Mouse (Mus musculus): ENCODE results near the gene Pigu. TPM values are rescaled to one million over a fixed set of nuclear protein-coding genes. Genes with fewer than 3 reads are reported as not detected.

The Pigu gene
- polyA plus RNA-seq, 1 experiment from 2014 or later, result 54.0 TPM

- Histone ChIP-seq H3K9ac (ENCODE audit: low read length) (no peak overlapping the region), H3K27me3 (ENCODE audit: control insufficient read depth, insufficient read depth, low read length) (no peaks in the 10 kb centered on the region), H3K4me2 (ENCODE audit: low read depth, low read length) (no peak overlapping the region), H3K4me3 (replicated peaks; ENCODE audit: low read length) (no peak overlapping the region), H3K27ac (ENCODE audit: low read length) (no peak overlapping the region), H3K9me3 (replicated peaks; ENCODE audit: control insufficient read depth, low read length) (no peaks in the 10 kb centered on the region), H3K36me3 (ENCODE audit: control insufficient read depth, insufficient read depth, low read length) (peaks cover 4% of the 10 kb centered on the region; the same call in 1 of the 2 replicates), H3K4me1 (ENCODE audit: control insufficient read depth, insufficient read depth, low read length) (no peaks in the 10 kb centered on the region)
- no peak for ATAC-seq (ENCODE audit: insufficient read depth, low FRiP score)
- WGBS, result 77% methylated on average over 2 of the region's 2 CpGs
Observed at GRCm38 (mm10) chr2:155318618-155319017, 38.6 kb downstream of the Pigu start.

- no peak overlapping the region for H3K9ac ChIP-seq (ENCODE audit: low read length)
- H3K27ac ChIP-seq (ENCODE audit: low read length), result no peak overlapping the region
- no peak overlapping the region for H3K4me3 ChIP-seq (replicated peaks; ENCODE audit: low read length)
- H3K36me3 ChIP-seq (ENCODE audit: control insufficient read depth, insufficient read depth, low read length), result peaks cover 3% of the 10 kb centered on the region; the same call in 1 of the 2 replicates
- H3K27me3 ChIP-seq (ENCODE audit: control insufficient read depth, insufficient read depth, low read length), result no peaks in the 10 kb centered on the region
- no peak overlapping the region for H3K4me2 ChIP-seq (ENCODE audit: low read depth, low read length)
- H3K4me1 ChIP-seq (ENCODE audit: control insufficient read depth, insufficient read depth, low read length), result no peaks in the 10 kb centered on the region
- ATAC-seq (ENCODE audit: insufficient read depth, low FRiP score), result no peak
- WGBS, result 45% methylated on average over 6 of the region's 6 CpGs
- no peaks in the 10 kb centered on the region for H3K9me3 ChIP-seq (replicated peaks; ENCODE audit: control insufficient read depth, low read length)
Observed at GRCm38 (mm10) chr2:155313671-155314070, 43.6 kb downstream of the Pigu start.

- Histone ChIP-seq H3K36me3 (ENCODE audit: control insufficient read depth, insufficient read depth, low read length) (0 out of 2 replicates have a peak, but pooled peaks cover 3% of the 10 kb centered on the region), H3K4me3 (replicated peaks; ENCODE audit: low read length) (no peak overlapping the region), H3K9ac (ENCODE audit: low read length) (no peak overlapping the region), H3K27me3 (ENCODE audit: control insufficient read depth, insufficient read depth, low read length) (no peaks in the 10 kb centered on the region), H3K27ac (ENCODE audit: low read length) (peak overlapping the region; percentile 56), H3K4me2 (ENCODE audit: low read depth, low read length) (no peak overlapping the region), H3K9me3 (replicated peaks; ENCODE audit: control insufficient read depth, low read length) (no peaks in the 10 kb centered on the region), H3K4me1 (ENCODE audit: control insufficient read depth, insufficient read depth, low read length) (no peaks in the 10 kb centered on the region)
- peak; percentile 56 for ATAC-seq (ENCODE audit: insufficient read depth, low FRiP score)
- WGBS, result 33% methylated on average over 3 of the region's 3 CpGs
Observed at GRCm38 (mm10) chr2:155308936-155309592, 48.2 kb downstream of the Pigu start.

GRCm38 (mm10) chr2:155299563-155299962 is 57.7 kb downstream of the Pigu start:
- peak overlapping the region; percentile 83 for H3K27ac ChIP-seq (ENCODE audit: low read length)

GRCm38 (mm10) chr2:155295453-155295852 is 61.8 kb downstream of the Pigu start:
- H3K36me3 ChIP-seq (ENCODE audit: control insufficient read depth, insufficient read depth, low read length), result peaks cover 23% of the 10 kb centered on the region; the same call in 1 of the 2 replicates
- 71% methylated on average over 6 of the region's 6 CpGs for WGBS

More at GRCm38 (mm10) chr2:155299563-155299962, 57.7 kb downstream of the Pigu start:
- Histone ChIP-seq H3K9ac (ENCODE audit: low read length) (no peak overlapping the region), H3K4me3 (replicated peaks; ENCODE audit: low read length) (no peak overlapping the region), H3K9me3 (replicated peaks; ENCODE audit: control insufficient read depth, low read length) (no peaks in the 10 kb centered on the region), H3K36me3 (ENCODE audit: control insufficient read depth, insufficient read depth, low read length) (peaks cover 13% of the 10 kb centered on the region; the same call in 1 of the 2 replicates), H3K27me3 (ENCODE audit: control insufficient read depth, insufficient read depth, low read length) (no peaks in the 10 kb centered on the region), H3K4me1 (ENCODE audit: control insufficient read depth, insufficient read depth, low read length) (no peaks in the 10 kb centered on the region), H3K4me2 (ENCODE audit: low read depth, low read length) (no peak overlapping the region)
- 57% methylated on average over 4 of the region's 4 CpGs for WGBS
- peak; percentile 79; the same call in 1 of the 2 replicates for ATAC-seq (ENCODE audit: insufficient read depth, low FRiP score)

GRCm38 (mm10) chr2:155293946-155294345 is 63.3 kb downstream of the Pigu start:
- Histone ChIP-seq H3K9me3 (replicated peaks; ENCODE audit: control insufficient read depth, low read length) (no peaks in the 10 kb centered on the region), H3K4me3 (replicated peaks; ENCODE audit: low read length) (no peak overlapping the region), H3K4me2 (ENCODE audit: low read depth, low read length) (no peak overlapping the region), H3K9ac (ENCODE audit: low read length) (no peak overlapping the region), H3K4me1 (ENCODE audit: control insufficient read depth, insufficient read depth, low read length) (no peaks in the 10 kb centered on the region), H3K27me3 (ENCODE audit: control insufficient read depth, insufficient read depth, low read length) (no peaks in the 10 kb centered on the region), H3K36me3 (ENCODE audit: control insufficient read depth, insufficient read depth, low read length) (peaks cover 23% of the 10 kb centered on the region; the same call in 1 of the 2 replicates), H3K27ac (ENCODE audit: low read length) (no peak overlapping the region)
- no peak for ATAC-seq (ENCODE audit: insufficient read depth, low FRiP score)
- 85% methylated on average over 4 of the region's 4 CpGs for WGBS

More at GRCm38 (mm10) chr2:155295453-155295852, 61.8 kb downstream of the Pigu start:
- Histone ChIP-seq H3K4me2 (ENCODE audit: low read depth, low read length) (no peak overlapping the region), H3K4me3 (replicated peaks; ENCODE audit: low read length) (no peak overlapping the region), H3K27ac (ENCODE audit: low read length) (peak overlapping the region; percentile 69), H3K9me3 (replicated peaks; ENCODE audit: control insufficient read depth, low read length) (no peaks in the 10 kb centered on the region), H3K4me1 (ENCODE audit: control insufficient read depth, insufficient read depth, low read length) (no peaks in the 10 kb centered on the region), H3K27me3 (ENCODE audit: control insufficient read depth, insufficient read depth, low read length) (no peaks in the 10 kb centered on the region), H3K9ac (ENCODE audit: low read length) (no peak overlapping the region)
- peak; percentile 85 for ATAC-seq (ENCODE audit: insufficient read depth, low FRiP score)

GRCm38 (mm10) chr2:155293382-155293781 is 63.8 kb downstream of the Pigu start:
- 85% methylated on average over 2 of the region's 2 CpGs for WGBS
- Histone ChIP-seq H3K9ac (ENCODE audit: low read length) (no peak overlapping the region), H3K27ac (ENCODE audit: low read length) (no peak overlapping the region), H3K4me2 (ENCODE audit: low read depth, low read length) (no peak overlapping the region), H3K4me3 (replicated peaks; ENCODE audit: low read length) (no peak overlapping the region), H3K27me3 (ENCODE audit: control insufficient read depth, insufficient read depth, low read length) (no peaks in the 10 kb centered on the region), H3K4me1 (ENCODE audit: control insufficient read depth, insufficient read depth, low read length) (no peaks in the 10 kb centered on the region), H3K36me3 (ENCODE audit: control insufficient read depth, insufficient read depth, low read length) (peaks cover 18% of the 10 kb centered on the region; the same call in 1 of the 2 replicates), H3K9me3 (replicated peaks; ENCODE audit: control insufficient read depth, low read length) (no peaks in the 10 kb centered on the region)
- no peak for ATAC-seq (ENCODE audit: insufficient read depth, low FRiP score)

GRCm38 (mm10) chr2:155290066-155290465 is 67.2 kb downstream of the Pigu start:
- no peaks in the 10 kb centered on the region for H3K27me3 ChIP-seq (ENCODE audit: control insufficient read depth, insufficient read depth, low read length)
- WGBS, result 81% methylated on average over 8 of the region's 8 CpGs
- peaks cover 9% of the 10 kb centered on the region; the same call in 1 of the 2 replicates for H3K36me3 ChIP-seq (ENCODE audit: control insufficient read depth, insufficient read depth, low read length)
- H3K27ac ChIP-seq (ENCODE audit: low read length), result no peak overlapping the region
- ATAC-seq (ENCODE audit: insufficient read depth, low FRiP score), result no peak
- no peak overlapping the region for H3K9ac ChIP-seq (ENCODE audit: low read length)
- no peaks in the 10 kb centered on the region for H3K4me1 ChIP-seq (ENCODE audit: control insufficient read depth, insufficient read depth, low read length)
- H3K4me3 ChIP-seq (replicated peaks; ENCODE audit: low read length), result no peak overlapping the region
- no peaks in the 10 kb centered on the region for H3K9me3 ChIP-seq (replicated peaks; ENCODE audit: control insufficient read depth, low read length)
- no peak overlapping the region for H3K4me2 ChIP-seq (ENCODE audit: low read depth, low read length)

- 86% methylated on average over 4 of the region's 4 CpGs for WGBS
- Histone ChIP-seq H3K27me3 (ENCODE audit: control insufficient read depth, insufficient read depth, low read length) (no peaks in the 10 kb centered on the region), H3K4me2 (ENCODE audit: low read depth, low read length) (no peak overlapping the region), H3K27ac (ENCODE audit: low read length) (no peak overlapping the region), H3K36me3 (ENCODE audit: control insufficient read depth, insufficient read depth, low read length) (peaks cover 9% of the 10 kb centered on the region; the same call in 1 of the 2 replicates), H3K4me3 (replicated peaks; ENCODE audit: low read length) (no peak overlapping the region), H3K9ac (ENCODE audit: low read length) (no peak overlapping the region), H3K4me1 (ENCODE audit: control insufficient read depth, insufficient read depth, low read length) (no peaks in the 10 kb centered on the region), H3K9me3 (replicated peaks; ENCODE audit: control insufficient read depth, low read length) (no peaks in the 10 kb centered on the region)
- no peak for ATAC-seq (ENCODE audit: insufficient read depth, low FRiP score)
Observed at GRCm38 (mm10) chr2:155287456-155288250, 69.6 kb downstream of the Pigu start.

Measured in stomach, embryonic 16.5 days (tissue).